In genomic region chr3:153567512-153567911, GRCm38 (mm10) we compare ENCODE assay signal across 15 mouse cellular contexts.
DNase-seq lines count a peak whose midpoint lies in the region; ATAC-seq and TF ChIP-seq lines count a peak whose summit lies in the region.
"Had no signal": no experiment of that assay in that cellular context is flagged by ENCODE, and none has a peak within 500 bp of the region (broad histone marks: within the 10 kb centered on the region; RNA-seq: fewer than 3 reads in every experiment).

No protein-coding gene starts in this region.

- no peaks in the 10 kb centered on the region for H3K27me3 ChIP-seq in lung, embryonic 14.5 days (ENCODE audit: insufficient read depth, low read length)
- H3K27me3 ChIP-seq: embryonic facial prominence, embryonic 15.5 days; forebrain, embryonic 13.5 days; heart, embryonic 13.5 days; hindbrain, embryonic 15.5 days had no signal

- no peak for TF ChIP-seq CTCF in lung, embryonic 14.5 days (IDR thresholded peaks at IDR 0.05; ENCODE audit: low read depth)

- no peak overlapping the region for H3K27ac ChIP-seq in lung, embryonic 14.5 days (ENCODE audit: low read depth)
- H3K27ac ChIP-seq: embryonic facial prominence, embryonic 15.5 days; forebrain, embryonic 13.5 days; heart, embryonic 13.5 days; hindbrain, embryonic 15.5 days; macrophage had no signal

- H3K36me3 ChIP-seq in lung, embryonic 14.5 days (ENCODE audit: insufficient read depth): no peaks in the 10 kb centered on the region
- H3K36me3 ChIP-seq: embryonic facial prominence, embryonic 15.5 days; heart, embryonic 13.5 days; hindbrain, embryonic 15.5 days had no signal

- H3K9ac ChIP-seq in lung, embryonic 14.5 days: no peak overlapping the region
- H3K9ac ChIP-seq: embryonic facial prominence, embryonic 15.5 days; forebrain, embryonic 13.5 days; heart, embryonic 13.5 days; hindbrain, embryonic 15.5 days had no signal

- ATAC-seq in frontal cortex, adult (ENCODE audit: low TSS enrichment): peak; percentile 7
- peak; percentile 21; the same call in 1 of the 2 replicates for ATAC-seq in lung, embryonic 14.5 days (ENCODE audit: insufficient read depth)
- ATAC-seq: forebrain, embryonic 13.5 days had no signal

- no peak for DNase-seq in frontal cortex, postnatal 14 days (ENCODE audit: low spot score in 2 of 2)
- DNase-seq in lung, embryonic 14.5 days: peak; percentile 45
- no peak for DNase-seq in lung, adult 18-20 months
- peak; percentile 62 for DNase-seq in MN1 (ENCODE audit: low spot score)
- DNase-seq in lung, postnatal 10 days: peak; percentile 53
- DNase-seq in left cerebral cortex, adult 9 months (ENCODE audit: low spot score in 2 of 2): no peak
- DNase-seq: adrenal gland, adult 8-10 months; gastrocnemius, postnatal 10 days; liver had no signal

- no peak overlapping the region for H3K4me3 ChIP-seq in lung, embryonic 14.5 days (ENCODE audit: low read depth, low read length)
- H3K4me3 ChIP-seq: embryonic facial prominence, embryonic 15.5 days; forebrain, embryonic 13.5 days; heart, embryonic 13.5 days; hindbrain, embryonic 15.5 days had no signal

- 43% methylated on average over 4 of the region's 4 CpGs for WGBS in lung, embryonic 14.5 days

- no peak overlapping the region for H3K4me2 ChIP-seq in lung, embryonic 14.5 days
- H3K4me2 ChIP-seq: embryonic facial prominence, embryonic 15.5 days; forebrain, embryonic 13.5 days; heart, embryonic 13.5 days; hindbrain, embryonic 15.5 days had no signal

- peaks cover 7% of the 10 kb centered on the region for H3K4me1 ChIP-seq in lung, embryonic 14.5 days (ENCODE audit: insufficient read depth)

- H3K9me3 ChIP-seq in lung, embryonic 14.5 days (ENCODE audit: low read depth, low read length): no peaks in the 10 kb centered on the region
- H3K9me3 ChIP-seq: embryonic facial prominence, embryonic 15.5 days; forebrain, embryonic 13.5 days; heart, embryonic 13.5 days; hindbrain, embryonic 15.5 days had no signal

Comparison
In these comparisons a context has a peak if more than half of its experiments do, and no peak if none do; other contexts are left out.
1. DNase-seq: peak in lung, embryonic 14.5 days (single experiment), MN1 (single experiment) and lung, postnatal 10 days (single experiment); none in frontal cortex, postnatal 14 days (0 of 2), lung, adult 18-20 months (0 of 2) and left cerebral cortex, adult 9 months (0 of 2).